Mouse (Mus musculus) gastrocnemius, adult 2 months (tissue): ENCODE data around the gene Pdzd8. TPM values are rescaled to one million over a fixed set of nuclear protein-coding genes. Genes with fewer than 3 reads are reported as not detected.

Experiments used
- DNase-seq: peaks from one replicate; pipeline ENCODE4 v3.0.0; 2022
- H3K27ac ChIP-seq: fragments of 200-600 bp; 2 replicates; pipeline ENCODE4 v1.8.1; 2022; ENCODE audit warnings: mild to moderate bottlenecking
- H3K4me3 ChIP-seq: fragments of 200-600 bp; 2 replicates; pipeline ENCODE4 v1.8.1; 2022; ENCODE audit warnings: mild to moderate bottlenecking, moderate library complexity
- CTCF ChIP-seq: fragments of 200-600 bp; IDR thresholded peaks from 2 replicates; pipeline ENCODE4 v1.8.1; 2022; ENCODE audit warnings: antibody characterized with exemption, mild to moderate bottlenecking, moderate library complexity
- intact Hi-C: fragments of 180-260 bp; cut with DNase I; formaldehyde crosslinking; loops from one replicate; pipeline ENCODE4 v1.15.1; 2025
- total RNA-seq, 2 experiments: library from RNA; stranded (reverse); gene quantifications; 2 replicates each; pipeline ENCODE4 v1.2.3; 2021

Gene Pdzd8
- total RNA-seq, 2 experiments from 2014 or later, result 12.1 to 17.8 TPM

DNA sequence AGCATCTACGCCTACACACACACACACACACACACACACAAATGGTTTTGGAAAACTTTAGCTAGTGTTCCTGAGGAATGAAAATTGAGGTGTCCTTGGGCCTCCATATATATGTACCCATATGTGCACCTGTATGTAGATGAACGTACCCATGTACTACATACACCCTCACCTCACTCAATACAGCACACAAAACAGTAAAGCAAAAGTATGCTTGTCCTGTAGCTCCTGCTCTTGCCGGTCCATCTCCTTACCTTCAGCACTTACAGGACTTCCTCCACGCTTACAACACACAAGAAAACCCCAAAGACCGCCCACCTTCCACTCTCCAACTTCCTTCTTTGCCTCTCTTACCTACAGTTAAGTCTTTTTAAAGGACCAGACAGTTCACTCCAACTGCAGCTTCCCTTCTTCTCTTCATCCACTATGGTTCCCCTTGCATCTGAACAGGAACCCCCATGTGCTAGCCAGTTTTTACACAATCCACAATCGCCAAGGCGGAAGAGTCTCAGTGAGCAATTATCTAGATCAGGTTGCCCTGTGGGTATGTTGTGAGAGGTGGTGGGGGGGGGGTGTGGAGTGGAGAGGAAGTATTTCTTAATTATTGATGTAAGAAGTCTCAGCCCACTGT lies 4.8 kb upstream of the Pdzd8 start:
- DNase-seq, result no peak
- TF ChIP-seq CTCF, result no peak
- Histone ChIP-seq H3K27ac (no peak overlapping the region), H3K4me3 (no peak overlapping the region)
- intact Hi-C loops, result no loop called here

- TF ChIP-seq CTCF, result no peak
- Histone ChIP-seq H3K27ac (no peak overlapping the region), H3K4me3 (no peak overlapping the region)
- no peak for DNase-seq
- intact Hi-C loops, result loop anchor here (10.0 kb wide), 1 partner anchor 405 kb away; the partner anchor contains the start of genes Eno4 and Hspa12a
These were observed 3.9 kb upstream of the Pdzd8 start for GRCm38 (mm10) chr19:59349329-59349960.

- TF ChIP-seq CTCF, result no peak
- intact Hi-C loops, result loop anchor here (10.0 kb wide), 1 partner anchor 402 kb away; the partner anchor contains the start of genes Eno4 and Hspa12a
- DNase-seq, result no peak
- peak overlapping the region; percentile 100 for H3K4me3 ChIP-seq
- H3K27ac ChIP-seq, result peak overlapping the region; percentile 93
These were observed 745 bp upstream of the Pdzd8 start for GRCm38 (mm10) chr19:59346325-59346724.

DNA sequence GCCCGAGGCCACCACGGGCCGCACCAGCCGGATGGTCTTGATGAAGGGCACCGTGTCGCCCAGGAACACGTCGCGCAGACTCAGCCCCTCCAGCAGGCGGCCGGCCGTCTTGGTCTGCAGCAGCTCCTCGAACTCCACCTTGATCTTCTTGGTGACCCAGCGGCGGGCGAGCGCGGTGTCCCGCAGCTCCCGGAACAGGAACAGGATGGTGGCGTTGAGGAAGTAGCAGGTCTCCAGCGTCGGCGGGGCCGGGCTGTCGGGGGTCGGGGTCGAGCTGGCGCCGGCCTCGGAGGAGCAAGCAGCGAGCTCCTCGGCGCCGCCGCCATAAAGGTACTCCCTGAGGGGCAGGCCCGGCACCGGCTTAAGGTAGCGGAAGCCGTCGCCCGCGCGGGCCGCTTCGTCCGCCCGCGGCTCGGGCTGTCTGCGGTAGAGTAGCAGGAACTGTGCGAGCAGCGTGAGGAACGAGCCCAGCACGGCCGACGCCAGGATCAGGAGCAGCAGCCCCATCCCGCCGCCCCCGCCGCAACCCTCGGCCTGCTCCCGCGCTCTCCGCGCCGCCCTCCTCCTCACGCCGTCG lies 411 bp downstream of the Pdzd8 start:
- intact Hi-C loops, result loop anchor here (10.0 kb wide), 1 partner anchor 400 kb away; the partner anchor contains the start of genes Eno4 and Hspa12a
- DNase-seq, result peak; percentile 69

DNA sequence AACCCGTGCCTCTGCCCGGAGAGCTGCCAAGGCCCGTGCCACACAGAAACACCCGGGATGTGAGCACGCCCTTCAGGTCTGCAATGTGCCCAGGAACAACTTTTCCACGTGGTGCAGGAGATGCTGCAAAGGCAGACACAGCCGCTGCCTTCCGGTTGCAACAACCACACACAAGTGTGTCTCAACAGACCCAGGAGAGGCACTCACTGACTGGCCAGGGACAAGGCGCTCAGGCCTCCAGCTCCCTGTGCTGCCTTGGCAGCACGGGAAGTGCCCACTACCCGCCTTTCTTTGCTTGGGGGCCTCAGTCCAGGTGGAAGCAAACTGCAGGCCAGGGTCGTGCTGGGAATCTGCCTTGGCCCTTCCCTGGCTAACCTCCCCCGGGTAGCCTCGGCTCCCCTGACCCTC lies 1.3 kb downstream of the Pdzd8 start:
- no peak for TF ChIP-seq CTCF
- H3K27ac ChIP-seq, result peak overlapping the region; percentile 93
- DNase-seq, result peak; percentile 33
- intact Hi-C loops, result loop anchor here (10.0 kb wide), 1 partner anchor 400 kb away; the partner anchor contains the start of genes Eno4 and Hspa12a
- peak overlapping the region; percentile 100 for H3K4me3 ChIP-seq

More for the DNA sequence above, 411 bp downstream of the Pdzd8 start:
- peak overlapping the region; percentile 100 for H3K4me3 ChIP-seq
- peak overlapping the region; percentile 93 for H3K27ac ChIP-seq
- TF ChIP-seq CTCF, result peak; percentile 24; the same call in 1 of the 2 replicates

DNA sequence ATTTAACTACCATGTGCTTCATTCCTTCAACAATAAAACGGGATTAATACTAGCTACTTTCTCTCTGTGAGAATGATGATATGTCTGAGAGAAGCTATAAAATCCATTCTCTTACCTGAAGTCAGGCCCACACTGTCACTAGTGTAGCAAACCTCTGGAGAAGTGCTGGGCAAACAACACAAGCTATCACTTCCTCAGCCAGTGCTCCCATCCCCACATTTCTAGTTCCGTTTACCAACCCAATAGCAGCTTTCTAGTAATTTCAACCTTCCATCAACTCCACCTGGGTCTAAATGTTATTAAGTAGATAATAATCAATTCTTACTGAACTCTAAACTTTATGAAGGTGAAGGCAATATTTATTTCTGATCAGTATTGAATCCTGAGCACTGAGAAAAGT lies 2.6 kb downstream of the Pdzd8 start:
- no peak for TF ChIP-seq CTCF
- Histone ChIP-seq H3K4me3 (peak overlapping the region; percentile 100), H3K27ac (no peak overlapping the region)
- intact Hi-C loops, result loop anchor here (10.0 kb wide), 1 partner anchor 398 kb away; the partner anchor contains the start of genes Eno4 and Hspa12a
- no peak for DNase-seq

GRCm38 (mm10) chr19:59339908-59340307 lies 5.7 kb downstream of the Pdzd8 start:
- no peak for TF ChIP-seq CTCF
- DNase-seq, result no peak
- Histone ChIP-seq H3K4me3 (no peak overlapping the region), H3K27ac (no peak overlapping the region)
- intact Hi-C loops, result loop anchor here (10.0 kb wide), 1 partner anchor 395 kb away; the partner anchor contains the start of genes Eno4 and Hspa12a

- Histone ChIP-seq H3K4me3 (no peak overlapping the region), H3K27ac (no peak overlapping the region)
- no peak for DNase-seq
- no peak for TF ChIP-seq CTCF
- intact Hi-C loops, result no loop called here
These were observed 7.5 kb downstream of the Pdzd8 start for GRCm38 (mm10) chr19:59337872-59338681.

DNA sequence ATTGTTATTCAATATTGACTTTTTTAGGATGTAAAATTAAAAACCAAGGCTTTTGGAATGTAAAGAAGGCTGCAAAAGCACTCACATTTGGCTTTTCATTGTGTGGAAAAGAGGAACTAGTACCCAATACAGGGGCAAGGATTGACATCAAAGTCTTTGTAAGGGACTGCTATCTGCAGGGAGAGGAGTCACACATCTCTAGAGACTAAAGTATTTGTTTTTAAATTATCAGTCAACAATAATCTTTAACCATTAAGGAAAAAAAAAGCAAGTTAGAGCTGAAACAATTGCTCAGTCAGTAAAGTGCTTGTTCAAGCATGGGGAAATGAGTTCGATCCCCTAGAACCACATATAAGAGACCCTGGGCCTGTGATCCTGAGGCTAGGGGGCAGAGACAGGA lies 8.9 kb downstream of the Pdzd8 start:
- Histone ChIP-seq H3K4me3 (no peak overlapping the region), H3K27ac (no peak overlapping the region)
- DNase-seq, result no peak
- intact Hi-C loops, result no loop called here
- no peak for TF ChIP-seq CTCF

DNA sequence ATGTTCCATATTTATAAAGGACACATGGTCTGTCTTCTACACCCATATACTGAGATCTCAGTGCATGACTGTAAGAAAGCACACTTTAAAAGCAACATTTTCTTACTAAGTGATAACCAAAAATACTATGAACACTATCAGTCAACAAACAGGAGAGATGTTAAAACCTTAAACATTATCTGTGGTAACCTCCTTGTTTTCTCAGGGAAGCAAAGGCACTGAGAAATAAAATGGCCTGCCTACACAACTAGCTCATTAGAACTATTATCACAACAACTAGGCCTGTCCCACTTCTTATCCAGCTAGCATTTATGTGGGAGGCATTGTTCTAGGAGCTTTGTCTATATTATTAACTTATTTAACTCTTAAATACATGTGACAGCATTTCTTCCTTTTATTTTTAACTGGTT lies 14.8 kb downstream of the Pdzd8 start:
- no peak for DNase-seq
- intact Hi-C loops, result no loop called here
- TF ChIP-seq CTCF, result no peak
- H3K4me3 ChIP-seq, result no peak overlapping the region
- no peak overlapping the region for H3K27ac ChIP-seq

DNA sequence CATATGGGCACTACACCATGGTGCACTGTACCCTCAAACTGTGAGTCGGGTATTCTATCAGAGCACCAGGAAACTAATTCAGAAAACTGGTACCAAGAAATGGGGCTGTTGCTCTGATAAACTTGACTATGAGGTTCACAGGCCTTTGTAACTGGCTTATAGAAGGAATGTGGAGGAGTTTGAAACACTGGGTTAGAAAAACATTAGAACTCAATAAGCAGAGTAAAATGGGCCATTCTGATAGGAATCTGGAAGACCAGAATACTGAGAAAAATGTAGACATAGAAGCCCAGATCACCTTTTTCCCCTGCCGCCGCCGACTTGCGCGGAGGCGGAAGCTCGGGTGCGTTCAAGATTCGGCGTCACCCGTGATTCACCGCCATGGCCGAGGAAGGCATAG lies 23.6 kb downstream of the Pdzd8 start, which contains the start of gene Rps12-ps3:
Rps12-ps3 (plus strand) TSS at position 301 of the 400 bp plus-strand sequence.
- no peak for TF ChIP-seq CTCF
- no peak within 1 kb of the TSS for H3K27ac ChIP-seq
- no peak for DNase-seq
- no peak within 1 kb of the TSS for H3K4me3 ChIP-seq
- intact Hi-C loops, result no loop called here

DNA sequence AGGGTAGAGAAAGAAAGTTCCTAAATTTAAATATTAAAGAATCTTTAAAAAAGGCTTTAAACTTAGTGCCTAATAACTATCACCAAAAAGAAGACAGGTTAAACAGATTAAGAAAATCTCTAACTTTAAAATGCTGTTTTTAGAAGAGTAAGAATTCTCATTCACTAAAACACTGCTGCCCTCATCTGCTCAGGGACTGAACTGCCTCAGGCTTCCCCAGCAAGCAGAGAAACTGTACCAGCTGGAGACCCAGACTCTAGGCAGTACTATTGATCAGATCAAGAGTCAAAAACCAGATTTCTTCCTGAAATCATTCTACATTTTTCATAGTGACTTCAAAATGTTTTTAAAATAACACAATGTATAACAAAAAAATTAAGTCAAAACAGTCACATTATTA lies 29.0 kb downstream of the Pdzd8 start:
- no peak overlapping the region for H3K27ac ChIP-seq
- no peak overlapping the region for H3K4me3 ChIP-seq
- intact Hi-C loops, result loop anchor here (2.0 kb wide), 1 partner anchor 78 kb away; no protein-coding TSS in a partner anchor
- TF ChIP-seq CTCF, result peak; percentile 65
- no peak for DNase-seq
